Mouse (Mus musculus) heart, postnatal 4 days (tissue): ENCODE data around the gene Ssr1. TPM values are rescaled to one million over a fixed set of nuclear protein-coding genes. Genes with fewer than 3 reads are reported as not detected.

Experiments
- DNase-seq: peaks from one replicate; pipeline ENCODE4 v3.0.0; 2021
- total RNA-seq, 2 experiments: library from RNA; stranded (reverse); gene quantifications; 2 replicates each; pipeline ENCODE4 v1.2.3; 2021

Gene Ssr1
- total RNA-seq, 2 experiments from 2014 or later, result 93.1 to 98.7 TPM

GRCm38 (mm10) chr13:37979506-37979905 lies 14.5 kb downstream of the Ssr1 start:
- DNase-seq, result no peak

- no peak for DNase-seq
These were observed 19.3 kb downstream of the Ssr1 start for GRCm38 (mm10) chr13:37974731-37975130.

- no peak for DNase-seq
These were observed 20.0 kb downstream of the Ssr1 start for GRCm38 (mm10) chr13:37974036-37974435.

GRCm38 (mm10) chr13:37970887-37971530 lies 23.0 kb downstream of the Ssr1 start:
- DNase-seq, result no peak

- no peak for DNase-seq
These were observed 24.0 kb downstream of the Ssr1 start for GRCm38 (mm10) chr13:37969988-37970387.

GRCm38 (mm10) chr13:37969337-37969736 lies 24.7 kb downstream of the Ssr1 start:
- peak; percentile 94 for DNase-seq

GRCm38 (mm10) chr13:37967565-37967964 lies 26.5 kb downstream of the Ssr1 start:
- DNase-seq, result no peak

- peak; percentile 58 for DNase-seq
These were observed 27.0 kb downstream of the Ssr1 start for GRCm38 (mm10) chr13:37967052-37967437.

- no peak for DNase-seq
These were observed 27.6 kb downstream of the Ssr1 start for GRCm38 (mm10) chr13:37966256-37967051.

- DNase-seq, result no peak
These were observed 28.7 kb downstream of the Ssr1 start for GRCm38 (mm10) chr13:37965126-37965914.

GRCm38 (mm10) chr13:37964128-37965087 lies 29.6 kb downstream of the Ssr1 start:
- DNase-seq, result no peak

- peak; percentile 88 for DNase-seq
These were observed 30.5 kb downstream of the Ssr1 start for GRCm38 (mm10) chr13:37963354-37964007.

GRCm38 (mm10) chr13:37962541-37962940 lies 31.5 kb downstream of the Ssr1 start:
- DNase-seq, result no peak

- no peak for DNase-seq
These were observed 34.1 kb downstream of the Ssr1 start for GRCm38 (mm10) chr13:37959936-37960335.

GRCm38 (mm10) chr13:37959239-37959907 lies 34.6 kb downstream of the Ssr1 start:
- no peak for DNase-seq

GRCm38 (mm10) chr13:37958498-37959238 lies 35.3 kb downstream of the Ssr1 start:
- no peak for DNase-seq

- DNase-seq, result no peak
These were observed 39.7 kb downstream of the Ssr1 start for GRCm38 (mm10) chr13:37954318-37954717.

- DNase-seq, result no peak
These were observed 41.0 kb downstream of the Ssr1 start for GRCm38 (mm10) chr13:37952981-37953380.

- DNase-seq, result peak; percentile 90
These were observed 47.3 kb downstream of the Ssr1 start for GRCm38 (mm10) chr13:37946734-37947133.

GRCm38 (mm10) chr13:37945392-37945791 lies 48.6 kb downstream of the Ssr1 start:
- DNase-seq, result no peak
